Mouse (Mus musculus) T-helper 2 cell (primary cell): ENCODE measurements around the gene Slc9a9.

Experiments
- in situ Hi-C: fragments of 300-600 bp; cut with MboI, MseI; formaldehyde crosslinking; loops from one replicate; pipeline ENCODE4 v1.15.1; 2025; ENCODE audit warnings: high pct_unique_total_duplicates

Slc9a9 gene

DNA sequence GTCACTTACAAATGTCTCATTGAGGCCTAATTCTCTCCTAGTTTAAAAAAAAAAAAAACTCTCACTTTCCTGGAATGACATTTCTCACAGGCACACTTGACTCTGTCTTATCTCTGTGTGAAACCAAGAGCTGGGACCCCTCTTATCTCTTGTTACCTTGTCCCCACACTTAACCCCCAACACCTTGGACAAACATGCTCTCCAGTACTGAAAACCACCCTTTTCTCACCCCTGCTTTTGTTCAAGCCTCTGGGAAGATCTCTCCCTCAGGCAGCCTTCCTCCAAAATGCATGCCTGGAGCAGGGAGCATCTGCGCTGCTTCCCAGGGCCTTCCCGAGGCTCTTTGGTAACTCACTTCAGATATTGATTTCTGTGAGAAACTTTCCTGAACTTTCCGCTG, 524.0 kb downstream of the Slc9a9 start:
- in situ Hi-C loops: no loop called here

DNA sequence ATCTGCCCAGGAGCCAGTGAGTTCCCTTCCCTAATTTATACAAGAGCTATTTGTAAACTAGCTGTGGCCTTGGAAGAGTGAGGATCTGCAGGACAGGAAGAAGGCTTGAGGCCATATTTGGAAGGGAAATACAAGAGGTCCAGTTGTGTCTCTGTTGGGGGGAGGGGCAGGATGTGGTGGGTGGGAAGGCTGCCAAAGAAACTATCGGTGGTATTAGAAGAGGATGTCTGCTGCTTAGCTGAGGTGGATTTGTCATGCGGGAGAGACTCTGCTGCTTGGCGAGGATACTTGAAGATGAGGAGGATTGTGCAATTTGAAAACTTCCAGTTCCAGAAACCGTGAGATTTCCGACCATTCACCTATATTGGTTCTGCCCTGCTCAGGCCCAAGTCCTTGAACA, 524.4 kb downstream of the Slc9a9 start:
- in situ Hi-C loops: no loop called here

DNA sequence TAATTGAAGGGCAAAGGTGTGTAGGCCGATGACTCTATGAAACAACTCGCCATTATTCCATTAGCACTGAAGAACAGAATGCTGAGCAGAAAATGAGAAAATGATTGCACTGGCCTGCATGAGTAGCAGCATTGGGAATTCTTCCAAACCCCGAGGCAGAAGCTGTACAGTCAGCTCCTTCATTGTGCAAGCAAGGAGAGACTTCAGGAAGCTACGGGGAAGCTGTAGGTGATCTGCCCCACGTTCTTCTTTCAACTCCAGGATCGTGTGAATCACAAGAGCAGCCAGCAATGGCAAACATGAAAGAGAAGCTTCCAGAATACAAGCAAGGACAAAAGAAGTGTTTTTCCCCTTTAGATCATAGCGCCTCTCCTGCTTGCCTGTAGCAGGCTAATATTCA, 538.0 kb downstream of the Slc9a9 start:
- in situ Hi-C loops: no loop called here

DNA sequence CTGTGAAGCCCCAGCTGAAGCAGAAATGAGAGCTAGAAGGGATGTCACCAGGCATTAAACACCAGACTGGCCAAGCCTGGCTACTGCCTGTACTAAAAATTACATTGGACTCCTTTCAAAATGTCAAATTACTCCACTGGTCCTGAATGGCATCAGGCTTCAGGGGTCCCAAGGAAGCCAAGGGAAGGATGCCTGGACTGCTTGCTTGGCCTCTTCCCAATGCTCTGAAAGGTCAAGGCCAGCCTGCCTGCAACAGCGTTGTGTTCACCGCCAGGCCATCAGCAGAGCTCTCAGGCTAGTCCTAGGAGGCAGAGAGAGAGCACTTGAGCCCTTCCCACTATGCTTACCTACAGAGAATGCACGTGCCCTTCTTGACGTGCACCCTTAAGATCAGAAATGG, 539.0 kb downstream of the Slc9a9 start:
- in situ Hi-C loops: no loop called here

DNA sequence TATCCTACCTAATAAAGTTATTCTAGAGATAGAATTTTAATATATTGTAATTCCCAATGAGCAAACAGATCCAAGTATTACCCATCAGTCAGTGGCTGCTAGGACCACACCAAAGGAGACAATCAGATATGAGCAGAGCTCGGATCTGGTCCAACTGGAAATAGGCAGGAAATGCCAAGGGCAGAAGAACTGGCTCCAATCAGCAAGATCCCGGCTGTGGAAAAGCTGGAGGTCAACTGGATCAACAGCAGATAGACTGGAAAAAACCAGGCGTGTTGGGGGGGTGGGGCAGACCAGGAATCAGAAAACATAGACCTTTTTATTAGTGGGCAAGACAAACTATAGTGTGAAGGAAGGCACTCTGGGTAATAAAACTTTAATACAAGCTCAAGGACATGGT, 550.3 kb downstream of the Slc9a9 start:
- in situ Hi-C loops: no loop called here

DNA sequence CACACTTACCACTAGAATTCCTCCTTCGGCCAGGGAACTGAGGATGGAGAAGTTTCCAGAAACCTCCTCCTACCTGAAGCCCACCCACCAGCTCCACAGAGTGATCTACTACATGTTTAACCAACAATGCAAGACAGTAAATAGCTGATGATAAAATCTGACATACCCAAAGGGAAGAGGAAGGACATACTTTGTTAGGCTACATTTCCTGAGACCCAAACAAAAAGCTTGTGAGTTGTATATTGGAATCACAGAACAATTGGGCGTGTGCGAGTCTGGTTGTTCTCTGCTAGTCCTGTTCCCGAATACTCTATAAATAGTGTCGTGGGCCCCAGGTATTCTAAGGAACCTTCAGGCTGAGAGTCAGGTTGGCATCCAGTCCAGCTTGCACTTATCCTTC, 551.6 kb downstream of the Slc9a9 start:
- in situ Hi-C loops: no loop called here

DNA sequence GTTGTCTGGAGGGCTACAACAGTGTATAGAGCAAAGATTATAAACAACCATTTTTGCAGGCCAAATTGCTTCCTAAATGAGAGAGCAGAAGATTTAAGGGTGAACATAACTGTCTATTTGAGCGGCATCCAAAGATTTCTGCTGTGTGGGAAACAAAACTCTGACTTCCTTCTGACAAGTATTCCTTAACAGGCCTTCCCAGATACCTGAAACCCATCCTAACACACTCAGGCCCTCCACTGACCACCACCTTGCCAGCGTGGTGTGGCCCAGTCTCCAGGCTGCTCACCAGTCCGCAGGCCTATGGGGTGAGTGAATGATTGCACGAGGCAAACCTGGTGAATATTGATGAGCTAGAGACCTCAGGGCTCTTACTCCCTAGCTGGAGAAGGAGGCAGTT, 557.3 kb downstream of the Slc9a9 start:
- in situ Hi-C loops: no loop called here

DNA sequence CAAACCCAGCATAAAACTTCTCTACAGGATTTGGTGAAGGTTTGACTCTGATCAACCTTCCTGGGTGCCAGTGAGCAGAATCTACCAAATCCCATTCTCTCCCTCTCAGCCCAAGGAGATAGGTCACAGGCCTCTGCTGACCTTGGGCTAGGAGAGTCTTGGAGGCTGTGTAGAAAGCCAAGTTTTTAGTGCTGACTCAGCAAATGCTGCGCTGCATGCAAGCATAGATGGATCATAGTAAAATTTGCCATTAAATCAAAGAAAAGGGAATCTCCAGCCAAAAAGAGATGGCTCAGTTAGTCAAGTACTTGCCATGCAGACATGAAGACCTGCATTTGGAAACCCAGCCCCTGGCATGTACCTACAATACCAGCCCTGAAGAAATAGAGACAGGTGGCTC, 558.4 kb downstream of the Slc9a9 start:
- in situ Hi-C loops: no loop called here

DNA sequence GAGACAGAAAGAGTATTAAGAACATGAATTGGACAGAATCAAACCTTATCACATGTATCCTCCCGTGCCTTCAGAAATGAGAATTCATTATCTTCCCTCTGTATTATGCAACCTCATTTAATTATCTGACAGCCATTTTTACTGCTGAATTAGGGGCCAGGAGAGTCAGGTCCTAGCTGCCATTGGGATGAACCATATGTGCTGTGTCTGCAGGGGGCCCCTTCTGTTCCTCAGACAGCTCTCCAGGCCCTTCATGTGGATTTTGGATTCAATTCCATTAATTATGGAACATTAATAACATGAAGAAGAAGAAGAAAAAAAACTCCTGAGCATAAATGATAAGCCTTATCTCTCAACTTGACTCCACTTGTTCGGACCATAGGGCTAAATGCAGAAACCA, 559.4 kb downstream of the Slc9a9 start:
- in situ Hi-C loops: no loop called here

DNA sequence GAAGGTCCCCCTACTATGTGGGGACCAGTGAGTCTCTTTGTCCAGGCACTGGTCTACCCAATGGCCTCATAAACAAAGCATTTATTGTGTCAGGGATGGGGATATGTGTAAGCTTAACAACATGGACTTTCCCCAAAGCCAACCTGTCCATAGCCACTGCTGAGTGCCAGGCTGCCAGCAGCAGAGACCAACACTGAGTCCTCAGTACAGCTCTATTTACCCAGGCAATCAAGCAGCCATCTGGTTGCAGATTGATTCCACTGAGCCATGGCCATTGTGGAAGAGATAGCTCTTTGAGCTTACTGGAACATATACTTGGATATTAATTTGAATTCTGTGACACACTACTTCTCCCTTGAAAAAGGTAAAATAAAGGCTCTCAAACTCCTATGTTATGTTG, 570.2 kb downstream of the Slc9a9 start:
- in situ Hi-C loops: no loop called here

DNA sequence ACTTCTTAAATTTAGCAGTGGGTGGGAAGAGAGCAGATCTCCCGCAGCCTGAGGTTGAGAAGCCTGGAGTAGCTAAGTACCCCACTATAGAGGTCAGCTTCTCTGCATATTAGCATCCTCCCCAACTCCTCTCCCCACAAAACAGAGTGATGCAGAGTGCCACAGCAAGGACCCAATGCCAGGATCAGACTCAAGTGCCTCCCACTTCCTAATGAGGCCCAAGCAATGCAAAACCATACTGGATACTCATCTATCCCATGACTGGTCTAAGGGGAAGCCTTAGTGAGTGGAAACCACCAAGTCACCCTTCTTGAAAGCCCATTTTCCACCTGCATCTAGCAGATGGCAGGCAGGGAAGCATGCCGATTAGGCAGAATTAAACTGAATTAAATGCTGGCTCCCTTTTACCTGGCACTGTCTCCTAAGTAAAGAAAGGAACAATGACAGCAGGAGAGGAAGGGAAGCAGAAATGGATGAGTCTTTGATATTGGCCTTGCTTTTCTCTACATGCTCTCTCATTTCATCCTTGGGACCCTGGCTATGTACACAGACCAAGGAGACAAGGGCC, 573.0 kb downstream of the Slc9a9 start:
- in situ Hi-C loops: no loop called here

DNA sequence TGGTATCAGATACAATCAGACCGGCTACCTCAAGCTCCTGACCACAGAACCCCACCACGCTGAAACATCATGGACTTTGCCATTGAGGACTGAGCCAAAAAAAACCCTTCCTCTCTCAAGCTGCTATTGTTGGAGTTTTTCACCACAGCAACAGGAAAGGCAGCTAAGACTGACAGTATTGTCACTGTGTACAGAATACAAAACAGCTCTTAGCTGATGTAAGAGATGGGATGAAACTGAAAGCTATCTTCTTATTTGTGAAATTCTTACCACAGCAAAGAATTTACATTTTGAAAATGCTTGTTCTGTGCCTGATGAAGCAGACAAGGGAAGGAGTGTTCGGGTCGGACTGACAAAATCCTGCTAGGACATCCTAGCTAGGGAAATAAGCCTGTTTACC, 584.5 kb downstream of the Slc9a9 start:
- in situ Hi-C loops: no loop called here

DNA sequence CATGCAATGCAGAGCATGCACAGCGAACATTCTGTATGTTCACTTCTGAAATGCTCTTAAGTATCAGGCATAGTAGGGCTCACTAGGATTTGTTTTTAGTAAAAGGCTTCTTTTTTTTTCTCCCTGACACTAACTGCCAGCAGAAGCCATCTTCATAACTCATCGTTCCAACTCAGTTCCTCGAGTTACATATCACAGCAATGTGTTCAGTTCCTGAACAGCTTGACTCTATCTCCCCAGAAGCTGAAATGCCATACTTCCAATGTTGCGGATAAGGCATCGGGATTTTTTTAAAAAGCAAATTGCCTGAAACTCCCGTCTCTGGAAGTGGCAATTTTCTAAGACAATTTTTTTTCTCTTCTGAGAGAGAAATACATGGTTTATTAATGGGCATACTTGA, 586.1 kb downstream of the Slc9a9 start:
- in situ Hi-C loops: no loop called here

DNA sequence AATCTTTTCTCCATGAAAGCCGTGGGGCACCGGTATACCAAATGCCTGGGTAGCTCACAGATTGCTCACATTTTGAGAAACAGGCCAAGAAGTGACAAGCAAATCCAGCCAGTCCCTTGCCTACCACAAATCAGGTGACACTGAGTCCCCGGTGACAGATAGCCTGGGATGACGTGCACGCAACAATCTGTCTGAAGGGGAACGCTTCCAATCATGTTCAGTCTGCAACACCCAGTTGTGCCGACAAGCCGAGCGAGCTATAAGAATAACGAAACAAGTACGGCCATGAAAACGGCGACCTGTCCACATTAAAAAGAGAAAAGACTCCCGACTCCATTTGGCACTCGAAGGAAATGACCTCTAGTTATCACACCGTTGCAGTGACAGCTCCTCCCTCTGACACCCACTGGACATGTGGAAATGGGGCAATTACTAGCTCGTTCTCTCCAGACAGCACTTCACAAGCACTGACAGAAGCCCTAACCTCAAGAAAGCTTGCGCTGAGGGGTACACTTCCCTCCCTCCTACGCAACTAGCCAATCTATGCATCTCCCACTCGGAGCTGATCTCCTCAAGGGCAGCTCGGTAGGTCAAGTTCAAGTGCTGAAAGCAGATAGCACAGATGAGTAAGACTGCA, 587.1 kb downstream of the Slc9a9 start:
- in situ Hi-C loops: no loop called here

DNA sequence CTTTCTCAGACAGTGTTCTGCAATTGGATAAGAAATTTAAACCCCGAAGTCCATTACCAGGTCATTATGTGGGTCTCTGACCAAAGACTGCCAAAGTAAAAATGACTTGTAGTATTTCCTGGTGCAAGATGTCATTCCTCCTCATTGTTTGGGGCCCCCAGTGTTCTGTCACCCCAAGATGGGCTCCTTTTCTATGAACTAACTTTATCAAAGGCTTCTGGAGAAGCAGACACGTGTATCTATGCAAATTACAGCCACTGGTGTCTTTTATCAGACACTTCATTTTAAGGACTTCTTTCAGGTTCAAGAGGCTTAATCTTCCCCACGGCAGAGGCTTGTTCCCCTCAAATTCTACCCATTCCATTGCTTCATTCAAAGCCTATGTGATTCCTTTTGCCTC, 593.1 kb downstream of the Slc9a9 start:
- in situ Hi-C loops: no loop called here

DNA sequence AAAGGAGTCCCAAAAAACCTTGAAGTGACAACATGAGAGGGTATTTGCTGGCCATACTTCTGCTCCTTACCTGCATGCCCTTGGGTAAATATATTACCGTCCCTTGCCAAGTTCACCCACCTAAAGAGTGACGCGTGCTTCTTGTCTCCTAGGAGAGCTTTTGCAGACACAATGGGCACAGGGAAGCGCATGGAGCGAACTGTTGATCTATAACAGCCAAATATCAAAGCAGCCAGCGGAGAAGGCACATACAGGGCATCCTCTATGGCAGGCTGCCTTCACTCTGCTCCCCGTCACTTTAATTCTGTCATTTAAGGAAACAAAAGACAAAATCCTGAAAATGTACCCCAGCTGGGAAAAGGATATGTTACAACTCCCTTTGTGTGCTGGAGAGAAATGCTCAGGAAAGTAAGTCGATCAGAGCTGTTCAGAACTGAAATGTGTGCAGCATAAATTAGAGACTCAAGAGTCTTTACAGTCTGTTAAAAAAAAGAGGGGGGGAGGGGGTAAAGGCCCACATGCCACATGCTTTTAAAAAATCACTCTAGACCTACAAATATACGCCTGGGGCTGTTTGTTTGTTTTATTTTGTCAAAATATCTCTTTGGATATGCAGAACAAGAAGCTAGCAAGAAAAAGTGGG, 594.3 kb downstream of the Slc9a9 start:
- in situ Hi-C loops: no loop called here

DNA sequence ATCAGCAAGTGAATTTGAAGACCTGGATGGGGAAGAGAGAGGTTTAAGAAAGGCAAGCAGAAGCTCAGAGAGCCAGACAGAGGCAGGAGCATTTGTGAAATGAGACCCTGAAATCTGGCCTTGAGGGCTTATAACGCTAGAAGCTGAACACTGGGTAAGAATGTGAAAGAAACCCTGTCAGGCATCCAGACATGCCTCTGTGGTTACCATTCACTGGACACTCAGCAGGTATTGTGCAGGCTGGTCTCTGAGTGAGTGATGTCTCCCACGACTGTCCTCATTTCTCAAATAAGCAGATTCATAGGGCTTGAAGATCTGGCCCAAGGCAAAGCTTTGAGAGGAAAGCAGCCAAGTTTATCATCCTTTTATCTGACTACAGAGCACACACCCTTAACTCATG, 596.5 kb downstream of the Slc9a9 start:
- in situ Hi-C loops: no loop called here

DNA sequence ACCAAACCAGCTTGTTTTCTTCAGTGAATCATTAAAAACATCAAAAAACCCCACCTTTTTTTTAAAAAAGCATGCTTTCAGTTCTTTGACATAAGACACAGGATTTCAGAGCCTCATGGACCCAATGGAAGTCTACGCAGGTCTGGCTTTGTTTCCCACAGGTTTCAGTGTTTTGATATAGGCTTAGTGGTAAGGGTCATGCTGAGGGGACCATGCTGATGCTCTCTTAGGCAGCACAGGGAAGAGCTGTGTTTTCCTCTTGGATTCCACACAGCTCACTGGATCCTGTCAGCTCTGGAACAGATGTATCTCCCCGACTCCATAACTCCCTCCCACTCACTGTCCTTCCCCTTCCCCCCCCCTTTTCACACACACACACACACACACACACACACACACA, 597.2 kb downstream of the Slc9a9 start:
- in situ Hi-C loops: no loop called here

DNA sequence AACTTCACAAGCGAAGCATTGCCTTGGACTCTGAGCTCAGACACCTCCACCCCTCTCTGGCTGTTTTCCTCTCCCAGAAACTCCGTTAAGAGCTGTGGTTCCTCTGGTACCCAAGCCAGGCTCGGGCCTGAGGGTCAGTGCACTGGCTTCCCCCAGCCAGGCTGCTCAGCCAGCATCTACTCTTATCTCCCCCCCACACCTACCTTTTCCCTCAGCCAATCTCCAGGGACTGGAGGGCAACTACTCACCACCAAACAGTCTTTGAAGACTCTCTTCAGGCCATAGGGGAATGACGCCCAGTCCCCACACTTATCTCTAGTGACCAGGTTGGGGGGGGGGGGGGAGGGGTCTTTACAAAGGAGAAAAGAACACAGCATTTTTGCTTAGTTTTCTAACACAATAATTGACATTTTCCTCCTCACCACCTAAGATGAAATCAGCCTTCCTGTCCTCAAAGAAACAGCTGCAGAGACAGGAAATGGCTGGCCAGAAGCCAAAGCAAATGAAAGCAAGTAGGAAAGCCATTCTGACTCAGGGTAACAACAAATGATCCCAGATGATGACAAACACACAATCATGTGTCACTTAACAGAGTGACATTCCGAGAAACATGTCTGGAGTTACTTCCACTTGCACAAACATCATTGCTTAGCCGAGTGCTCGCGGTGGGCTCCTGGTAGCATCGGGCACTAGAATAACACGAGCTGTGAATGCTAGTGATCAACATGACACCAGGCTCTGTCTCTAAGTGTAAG, 610.1 kb downstream of the Slc9a9 start:
- in situ Hi-C loops: loop anchor here (5.0 kb wide), 1 partner anchor 43 kb away; no protein-coding TSS in a partner anchor
